Mouse (Mus musculus) G1E (cell line): Measurements from ENCODE around the gene Mpig6b. TPM values are rescaled to one million over a fixed set of nuclear protein-coding genes. Genes with fewer than 3 reads are reported as not detected.

Experiments
- ATAC-seq: 2 replicates; pipeline ENCODE4 v1.8.0; 2016; ENCODE audit warnings: mild to moderate bottlenecking; ENCODE audit not compliant: insufficient number of reproducible peaks, poor library complexity, low FRiP score, severe bottlenecking; ENCODE audit errors: extremely low read depth
- DNase-seq: peaks from one replicate; pipeline ENCODE4 v3.0.0; 2012; ENCODE audit warnings: low spot score
- H3K27me3 ChIP-seq: 2 replicates; pipeline ENCODE4 v1.6.1; 2012; ENCODE audit warnings: mild to moderate bottlenecking, low read length, inconsistent platforms; ENCODE audit not compliant: insufficient read depth
- H3K36me3 ChIP-seq: replicated peaks from 2 replicates; pipeline ENCODE3; 2012; ENCODE audit warnings: mild to moderate bottlenecking, inconsistent platforms
- H3K4me1 ChIP-seq: 2 replicates; pipeline ENCODE4 v1.6.1; 2012; ENCODE audit warnings: low read depth, low read length, inconsistent platforms, mixed read lengths; ENCODE audit not compliant: insufficient read depth
- H3K4me3 ChIP-seq: 2 replicates; pipeline ENCODE4 v1.5.1; 2012; ENCODE audit warnings: low read depth, mild to moderate bottlenecking, inconsistent platforms, low read length, moderate library complexity, mixed read lengths
- H3K9me3 ChIP-seq: replicated peaks from 2 replicates; pipeline ENCODE4 v1.6.1; 2012; ENCODE audit warnings: inconsistent platforms
- CTCF ChIP-seq: IDR thresholded peaks from 2 replicates; pipeline ENCODE4 v1.5.1; 2012; ENCODE audit warnings: low read depth, low read length, inconsistent platforms, mixed read lengths
- GATA1 ChIP-seq: IDR thresholded peaks from 2 replicates; pipeline ENCODE4 v1.6.1; 2012; ENCODE audit warnings: borderline replicate concordance, low read length, inconsistent platforms, mixed read lengths
- GATA2 ChIP-seq: IDR thresholded peaks from 2 replicates; pipeline ENCODE4 v1.6.1; 2012; ENCODE audit warnings: low read depth, low read length, inconsistent platforms, borderline replicate concordance
- POLR2AphosphoS5 ChIP-seq: IDR thresholded peaks from 2 replicates; pipeline ENCODE4 v1.6.1; 2012; ENCODE audit warnings: low read depth, low read length, inconsistent platforms; ENCODE audit not compliant: insufficient replicate concordance
- TAL1 ChIP-seq: conservative IDR thresholded peaks from 2 replicates; pipeline ENCODE4 v1.6.1; 2012; ENCODE audit warnings: low read depth, low read length, inconsistent platforms, mixed read lengths
- polyA plus RNA-seq: library from polyadenylated mRNA; stranded (reverse); fragments of >175 nt; gene quantifications from 2 replicates; pipeline ENCODE4 v1.2.3, GENCODE M21; 2012
- total RNA-seq, 2 experiments: library from RNA; stranded (forward) in 1 of 2; stranded (reverse) in 1 of 2; fragments of 200-1000 nt in 1 of 2; fragments of >200 nt in 1 of 2; fragmentation: Nextera tagmentation in 1 of 2; gene quantifications; 2 replicates each; pipeline ENCODE4 v1.2.3; 2014 to 2017

The Mpig6b gene
- total and polyA plus RNA-seq, 3 experiments, result not detected

- Histone ChIP-seq H3K9me3 (no peaks in the 10 kb centered on the region), H3K36me3 (peaks cover 40% of the 10 kb centered on the region), H3K4me3 (peak overlapping the region; percentile 62; the same call in 1 of the 2 replicates), H3K27me3 (no peaks in the 10 kb centered on the region; the same call in 1 of the 2 replicates), H3K4me1 (peaks cover 77% of the 10 kb centered on the region)
- 0 out of 2 replicates have a peak, but pooled peaks have one; percentile 18 for ATAC-seq
- DNase-seq, result peak; percentile 76
- no peak for TF ChIP-seq POLR2AphosphoS5
- no peak for TF ChIP-seq CTCF
- TF ChIP-seq GATA2, result no peak
- TF ChIP-seq TAL1, result no peak
- no peak for TF ChIP-seq GATA1
Measured at GRCm38 (mm10) chr17:35105740-35106389, 39.9 kb upstream of the Mpig6b start.

DNA sequence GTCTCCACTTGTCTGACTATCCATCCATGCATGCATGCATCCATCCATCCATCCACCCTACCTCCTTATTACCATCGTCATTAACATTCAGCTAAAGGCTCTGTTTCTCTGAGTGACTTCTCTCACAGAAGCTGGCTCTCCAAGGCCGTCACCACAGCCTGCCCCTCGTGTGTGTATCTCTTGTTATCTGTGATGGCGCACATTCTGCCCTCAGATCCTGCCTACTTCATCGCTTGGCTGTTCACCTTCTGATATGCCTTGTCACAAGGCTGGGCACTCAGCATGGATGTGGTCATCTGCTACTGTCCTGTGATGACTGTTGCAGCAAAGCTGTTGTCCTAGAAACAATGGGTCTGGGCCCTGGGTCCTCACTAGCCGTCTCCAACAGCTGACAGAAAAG lies 38.8 kb upstream of the Mpig6b start:
- peaks cover 80% of the 10 kb centered on the region for H3K4me1 ChIP-seq
- no peak overlapping the region for H3K4me3 ChIP-seq
- H3K36me3 ChIP-seq, result peaks cover 51% of the 10 kb centered on the region
- peak; percentile 56 for TF ChIP-seq TAL1
- TF ChIP-seq CTCF, result no peak
- no peak; the same call in 1 of the 2 replicates for ATAC-seq
- H3K9me3 ChIP-seq, result no peaks in the 10 kb centered on the region
- no peak for DNase-seq
- no peaks in the 10 kb centered on the region for H3K27me3 ChIP-seq

GRCm38 (mm10) chr17:35104079-35104478 lies 38.1 kb upstream of the Mpig6b start:
- Histone ChIP-seq H3K36me3 (peaks cover 58% of the 10 kb centered on the region), H3K27me3 (no peaks in the 10 kb centered on the region), H3K4me3 (no peak overlapping the region; the same call in 1 of the 2 replicates), H3K9me3 (no peaks in the 10 kb centered on the region), H3K4me1 (peaks cover 85% of the 10 kb centered on the region)
- TF ChIP-seq TAL1 (no peak), POLR2AphosphoS5 (no peak), CTCF (no peak), GATA1 (no peak), GATA2 (no peak)
- DNase-seq, result no peak
- ATAC-seq, result no peak

DNA sequence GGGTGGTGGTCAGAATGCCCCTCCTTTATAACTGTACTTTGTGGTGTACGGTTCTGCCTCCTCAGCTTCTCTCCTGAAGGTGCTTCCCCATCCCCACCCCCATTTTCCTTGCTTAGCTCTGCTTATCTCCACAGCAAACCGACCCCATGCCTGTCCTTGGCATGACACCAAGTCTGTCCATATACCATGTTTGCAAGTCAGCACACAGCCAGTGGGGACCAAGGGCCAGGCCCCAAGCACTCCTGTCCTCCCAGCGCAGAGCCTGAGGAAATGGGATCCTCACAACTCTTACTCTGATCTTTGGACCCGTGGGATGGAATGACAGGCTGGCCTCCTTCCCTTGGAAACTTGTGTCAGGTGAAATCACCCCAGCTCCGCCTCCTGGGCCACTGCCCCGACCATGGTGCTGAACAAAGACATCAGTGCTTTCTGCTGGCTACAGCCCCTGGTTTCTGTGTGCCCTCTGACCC lies 37.3 kb upstream of the Mpig6b start:
- Histone ChIP-seq H3K27me3 (no peaks in the 10 kb centered on the region), H3K4me3 (peak overlapping the region; percentile 49; the same call in 1 of the 2 replicates), H3K9me3 (no peaks in the 10 kb centered on the region), H3K4me1 (peaks cover 83% of the 10 kb centered on the region), H3K36me3 (peaks cover 66% of the 10 kb centered on the region)
- ATAC-seq, result no peak
- TF ChIP-seq CTCF (no peak), TAL1 (no peak), GATA2 (no peak), POLR2AphosphoS5 (no peak), GATA1 (no peak)
- no peak for DNase-seq

- TF ChIP-seq GATA1 (no peak), TAL1 (no peak), GATA2 (no peak), CTCF (no peak), POLR2AphosphoS5 (no peak)
- ATAC-seq (no peak), DNase-seq (no peak)
- H3K4me3 ChIP-seq, result no peak overlapping the region; the same call in 1 of the 2 replicates
- H3K4me1 ChIP-seq, result peaks cover 86% of the 10 kb centered on the region
- peaks cover 76% of the 10 kb centered on the region for H3K36me3 ChIP-seq
- H3K9me3 ChIP-seq, result no peaks in the 10 kb centered on the region
- H3K27me3 ChIP-seq, result no peaks in the 10 kb centered on the region
Measured at GRCm38 (mm10) chr17:35102299-35102698, 36.3 kb upstream of the Mpig6b start.

DNA sequence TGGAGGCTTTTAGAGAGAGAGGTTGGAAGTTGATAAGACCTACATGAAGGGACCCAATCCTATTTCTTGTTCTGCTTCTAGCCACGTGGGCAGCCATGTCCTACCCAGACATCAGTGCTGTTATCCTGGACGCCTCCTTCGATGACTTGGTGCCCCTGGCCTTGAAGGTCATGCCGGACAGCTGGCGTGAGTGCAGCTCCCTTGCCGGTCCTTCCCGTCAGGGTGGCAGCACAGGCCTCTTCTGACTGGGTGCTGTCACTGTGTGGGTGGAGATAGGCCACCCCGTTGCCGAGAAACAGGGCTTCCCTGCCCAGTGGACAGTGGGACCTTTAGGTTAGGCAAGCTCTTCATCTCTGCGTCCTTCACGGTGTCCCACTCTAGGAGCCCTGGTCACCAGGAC lies 35.2 kb upstream of the Mpig6b start:
- H3K36me3 ChIP-seq, result peaks cover 87% of the 10 kb centered on the region
- no peak for TF ChIP-seq GATA1
- TF ChIP-seq GATA2, result no peak
- TF ChIP-seq POLR2AphosphoS5, result no peak
- TF ChIP-seq TAL1, result no peak
- no peak for TF ChIP-seq CTCF

DNA sequence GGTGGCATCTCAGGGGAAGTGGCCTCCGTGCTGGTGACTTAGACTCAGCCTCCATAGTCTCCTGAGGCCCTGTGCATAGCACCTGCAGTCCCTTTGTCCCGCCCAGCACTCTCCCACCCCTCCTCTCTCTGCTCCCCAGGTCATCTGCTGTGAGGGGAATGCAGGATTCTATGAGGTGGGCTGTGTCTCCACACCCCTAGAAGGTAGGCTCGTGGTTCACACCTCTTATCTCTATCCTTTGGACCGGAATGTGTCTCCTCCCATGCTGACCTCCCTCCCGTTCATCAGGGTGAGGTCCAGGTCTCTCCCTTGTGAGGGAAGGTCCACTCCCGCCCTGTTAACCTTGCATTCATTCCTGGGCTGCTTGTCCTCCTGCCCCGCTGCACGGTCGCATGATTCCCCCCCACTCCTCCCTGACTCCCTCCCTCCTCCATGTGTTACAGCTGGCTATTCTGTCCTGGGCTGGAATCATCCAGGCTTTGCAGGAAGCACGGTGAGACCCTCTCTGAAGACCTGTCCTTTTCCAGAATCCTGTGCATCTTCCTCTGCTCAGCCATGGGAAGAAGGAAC lies 34.3 kb upstream of the Mpig6b start:
- Histone ChIP-seq H3K36me3 (peaks cover 96% of the 10 kb centered on the region), H3K4me1 (peaks cover 81% of the 10 kb centered on the region), H3K4me3 (no peak overlapping the region), H3K27me3 (no peaks in the 10 kb centered on the region), H3K9me3 (no peaks in the 10 kb centered on the region)
- DNase-seq, result no peak
- TF ChIP-seq POLR2AphosphoS5 (no peak), GATA1 (no peak), CTCF (no peak), GATA2 (no peak), TAL1 (no peak)
- ATAC-seq, result no peak

More for the DNA sequence above, 35.2 kb upstream of the Mpig6b start:
- Histone ChIP-seq H3K4me1 (peaks cover 86% of the 10 kb centered on the region), H3K9me3 (no peaks in the 10 kb centered on the region), H3K27me3 (no peaks in the 10 kb centered on the region), H3K4me3 (no peak overlapping the region)
- ATAC-seq (no peak), DNase-seq (no peak)
